Mouse (Mus musculus) ovary, postnatal 10 days (tissue): ENCODE measurements around the gene Htra3.

ENCODE experiments used
- DNase-seq: peaks from one replicate; pipeline ENCODE4 v3.0.0; 2022; ENCODE audit warnings: low spot score

The Htra3 gene

DNA sequence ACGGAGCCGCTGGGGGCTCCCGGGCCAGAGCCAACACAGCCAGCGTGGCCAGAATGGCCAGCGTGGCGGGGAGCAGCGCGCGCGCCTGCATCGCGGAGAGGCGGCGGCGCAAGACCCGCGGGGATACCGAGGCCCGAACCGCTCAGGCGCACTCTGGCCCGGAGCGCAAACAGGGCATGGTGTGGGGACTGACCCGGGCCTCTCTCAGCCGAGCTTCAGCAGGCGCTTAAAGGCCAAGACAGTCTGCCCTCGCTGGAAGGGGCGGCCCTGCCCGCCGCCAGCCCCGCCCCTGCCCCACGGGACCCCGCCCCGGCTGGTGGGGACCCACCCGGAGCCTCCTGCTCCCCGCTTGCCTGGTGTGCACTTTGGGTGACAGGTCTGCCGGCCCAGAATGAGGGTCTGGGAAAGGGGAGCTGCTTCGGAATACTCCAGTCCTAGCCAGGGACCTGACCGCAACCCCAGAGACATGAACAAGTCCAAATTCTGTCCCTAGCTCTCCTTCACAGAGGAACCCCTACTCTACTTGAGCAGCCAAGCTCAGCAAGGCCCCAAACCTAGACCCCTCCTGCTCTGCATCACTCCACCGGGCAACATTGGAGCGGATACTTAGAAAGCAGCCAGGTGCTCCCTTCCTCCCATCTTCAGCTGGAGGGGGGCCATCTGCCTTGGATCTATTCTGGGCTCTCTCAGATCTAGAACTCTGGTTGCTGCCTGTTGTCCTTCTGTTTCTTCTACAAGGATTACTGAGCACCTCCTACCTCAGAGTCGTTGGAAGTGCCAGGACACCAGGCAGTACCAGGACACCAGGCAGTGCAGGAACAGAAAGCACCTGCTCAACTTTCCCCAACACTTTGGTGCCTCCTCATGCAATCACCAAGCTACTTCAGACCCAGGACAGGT lies at the start of gene Htra3:
TSS of gene Htra3 (minus strand) at position 527 of the 900 bp plus-strand sequence.
- no peak for DNase-seq

DNA sequence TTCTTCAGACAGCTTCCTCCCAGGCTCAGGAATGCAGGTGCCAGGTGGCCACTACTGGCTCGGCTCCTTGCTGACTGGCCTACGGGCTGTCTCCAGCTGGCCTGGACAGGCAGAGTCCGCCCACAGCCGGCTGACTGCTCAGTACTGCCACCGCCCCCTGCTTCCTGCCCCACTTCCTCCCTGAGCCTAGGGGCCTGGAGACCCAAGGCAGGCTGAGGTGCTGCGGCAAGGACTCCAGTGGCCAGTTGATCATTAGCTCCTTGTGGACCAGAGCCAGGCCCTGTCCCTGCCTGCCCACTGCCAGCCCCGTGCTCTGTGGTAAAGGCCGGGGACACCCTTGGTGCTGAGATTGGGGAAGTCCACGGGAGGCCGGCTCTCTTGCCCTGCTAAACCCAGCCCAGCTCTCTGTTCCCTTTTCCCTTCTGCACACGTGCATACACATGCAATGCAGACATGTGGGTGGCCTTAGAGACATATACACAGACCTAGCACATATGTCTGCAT lies 49.4 kb upstream of the Htra3 start:
- DNase-seq: no peak

DNA sequence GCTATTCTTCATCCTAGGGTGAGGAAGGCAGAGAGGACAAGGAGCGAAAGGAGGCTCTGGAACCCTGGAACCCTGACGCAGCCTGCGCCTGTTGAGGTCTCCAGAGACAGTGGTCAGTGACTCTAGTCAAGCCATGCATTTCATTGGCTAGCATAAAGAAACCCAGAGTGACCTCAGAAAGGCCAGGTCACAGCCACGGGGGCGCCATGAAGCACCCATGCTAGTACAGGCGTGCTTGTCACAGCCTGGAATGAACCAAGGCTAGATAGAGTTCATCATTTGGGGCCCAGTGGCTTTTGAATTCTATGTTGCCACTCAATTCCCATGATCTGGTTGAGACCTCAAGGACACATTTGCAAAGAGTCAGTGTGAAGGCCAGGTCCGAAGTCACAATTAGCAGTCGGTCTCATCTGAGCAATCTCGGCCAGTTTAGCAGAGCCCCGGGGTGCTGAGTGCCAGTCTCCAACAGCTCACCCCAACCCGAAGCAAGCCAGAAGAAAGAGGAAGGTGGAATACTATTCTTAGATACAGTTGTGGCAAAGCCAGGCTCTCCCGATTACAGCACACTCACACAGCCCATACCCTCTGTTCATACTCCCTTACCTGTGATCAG lies 48.9 kb upstream of the Htra3 start:
- DNase-seq: no peak

DNA sequence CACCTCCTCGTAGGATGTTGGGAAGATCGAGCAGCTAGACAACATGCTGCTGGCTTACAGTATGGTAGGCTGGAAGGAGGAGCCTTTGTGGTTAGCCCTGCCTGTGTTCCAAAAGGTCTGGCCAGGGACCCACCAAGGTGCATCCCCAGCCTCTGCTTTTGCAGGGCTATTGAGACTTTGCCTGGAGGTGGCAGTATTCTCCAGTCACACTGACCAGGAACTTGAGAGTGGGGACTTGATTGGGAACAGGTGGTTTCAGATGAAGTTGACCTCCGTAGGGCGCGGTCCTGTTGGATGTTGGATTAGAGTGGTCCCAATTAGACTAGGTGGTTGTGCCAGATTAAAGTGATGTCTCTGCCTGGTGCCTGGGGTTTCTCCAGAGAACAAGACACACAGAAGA lies 47.9 kb upstream of the Htra3 start:
- DNase-seq: no peak

DNA sequence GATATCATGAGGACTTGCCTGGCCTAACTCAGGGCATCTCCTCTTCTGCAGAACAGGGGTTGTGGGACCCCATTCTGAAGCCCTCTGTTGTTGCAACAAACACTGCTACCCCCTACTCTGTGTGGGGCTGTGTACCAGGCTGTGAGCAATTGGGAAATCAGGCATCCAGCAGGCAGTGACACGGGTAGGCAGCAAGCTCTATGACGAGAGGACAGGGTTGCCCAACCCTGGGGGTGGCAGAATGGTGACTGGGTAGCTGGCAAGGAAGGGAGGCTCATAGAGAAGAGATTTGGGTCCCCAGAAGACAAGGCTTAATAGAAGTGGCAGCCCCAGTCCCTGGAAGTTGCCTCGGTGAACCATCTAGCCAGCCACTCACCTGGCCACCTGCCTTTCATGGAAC lies 46.3 kb upstream of the Htra3 start:
- DNase-seq: no peak

DNA sequence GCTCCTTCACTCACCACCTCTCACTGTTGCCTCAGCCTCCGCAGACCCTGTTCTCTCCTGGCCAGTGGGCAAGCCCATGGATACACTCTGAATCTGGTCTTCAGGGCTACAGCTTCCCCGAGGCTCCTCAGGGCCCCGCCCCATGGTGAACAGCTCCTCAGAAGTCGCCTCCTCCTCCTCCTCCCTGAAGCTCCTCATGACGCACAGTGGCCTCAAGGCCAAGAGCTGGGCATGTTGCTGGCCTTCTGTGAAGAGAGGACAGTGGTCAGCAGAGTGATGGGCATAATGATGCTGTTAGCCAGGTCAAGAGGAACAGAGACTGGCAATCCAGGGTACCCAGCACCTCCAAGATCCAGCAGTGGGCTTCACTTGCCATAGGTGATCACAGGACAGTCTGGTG lies 44.3 kb upstream of the Htra3 start:
- DNase-seq: no peak

DNA sequence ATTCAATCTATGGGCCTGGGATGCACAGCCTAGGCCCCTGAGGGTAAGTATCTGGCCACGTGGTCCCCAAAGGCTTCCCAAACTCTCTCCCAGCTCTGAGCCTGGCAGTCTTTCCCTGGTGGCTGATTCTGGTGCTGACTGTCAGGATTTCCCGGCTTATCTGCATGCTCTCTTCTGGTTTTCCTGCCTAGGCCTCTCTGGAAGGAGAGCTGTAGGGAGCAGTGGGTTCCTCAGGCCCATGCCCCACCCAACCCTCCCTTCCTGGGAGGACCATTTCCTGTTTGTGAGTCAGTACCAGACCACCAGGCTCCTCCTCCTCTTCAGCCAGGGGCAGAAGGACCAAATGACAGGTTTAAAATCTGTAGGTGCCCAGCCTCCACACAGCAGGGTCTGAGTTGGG lies 43.1 kb upstream of the Htra3 start:
- DNase-seq: no peak

DNA sequence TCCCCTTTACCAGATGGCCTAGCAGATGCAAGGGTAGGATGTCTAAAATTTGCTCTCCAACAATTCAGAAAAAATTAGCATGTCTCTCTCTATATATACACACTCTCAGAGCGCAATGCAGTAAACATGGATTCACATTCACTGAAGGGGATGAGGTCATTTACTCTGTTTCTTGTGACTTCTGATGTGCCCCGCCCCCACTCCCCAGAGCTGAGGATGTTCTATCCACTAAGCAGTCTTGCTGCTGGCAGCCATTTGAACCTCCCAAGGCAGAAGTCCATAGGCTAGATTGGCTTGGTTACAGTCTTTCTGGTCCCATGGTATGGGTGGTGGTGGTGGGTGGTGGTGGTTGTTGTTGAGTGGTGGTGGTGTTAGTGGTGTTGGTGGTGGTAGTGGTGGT lies 42.4 kb upstream of the Htra3 start:
- DNase-seq: no peak

DNA sequence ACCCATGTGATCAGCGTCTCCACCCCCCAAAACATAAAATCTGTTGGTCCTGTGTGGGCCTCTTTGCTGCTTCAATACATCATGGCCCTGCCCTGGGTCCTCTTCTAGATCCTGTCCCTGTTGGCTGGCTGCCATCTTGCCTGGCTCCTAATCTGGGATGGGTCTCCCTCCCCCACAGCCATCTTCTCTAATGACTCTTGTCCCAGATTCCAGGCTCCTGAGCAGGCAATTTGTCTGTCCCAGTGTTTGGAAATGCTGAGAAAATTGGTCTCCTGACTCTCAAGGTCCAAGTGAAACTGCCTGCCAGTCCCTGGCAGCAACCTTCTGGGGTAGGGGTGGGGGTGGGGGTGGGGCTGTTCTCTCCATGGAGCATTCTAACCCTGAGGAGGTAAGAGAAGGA lies 40.3 kb upstream of the Htra3 start:
- no peak for DNase-seq

DNA sequence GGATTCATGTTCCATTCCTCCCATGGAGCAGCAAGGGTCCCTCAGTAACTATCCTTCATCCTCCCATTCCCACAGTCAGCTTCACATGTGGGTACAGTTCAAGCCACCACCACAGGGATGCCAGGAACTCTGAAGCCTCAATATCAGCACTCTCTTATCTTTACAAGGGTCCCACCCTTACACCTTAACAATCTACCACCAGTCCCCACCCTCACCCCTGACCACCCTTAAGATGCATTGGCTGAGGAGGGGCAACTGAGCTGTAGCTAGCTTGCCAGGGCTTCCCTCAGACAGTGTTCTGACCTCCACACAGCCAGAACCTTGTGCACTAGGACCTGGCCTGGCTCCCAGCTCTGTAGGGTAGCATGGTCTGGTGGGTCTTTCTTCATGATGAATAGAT lies 39.8 kb upstream of the Htra3 start:
- DNase-seq: no peak

DNA sequence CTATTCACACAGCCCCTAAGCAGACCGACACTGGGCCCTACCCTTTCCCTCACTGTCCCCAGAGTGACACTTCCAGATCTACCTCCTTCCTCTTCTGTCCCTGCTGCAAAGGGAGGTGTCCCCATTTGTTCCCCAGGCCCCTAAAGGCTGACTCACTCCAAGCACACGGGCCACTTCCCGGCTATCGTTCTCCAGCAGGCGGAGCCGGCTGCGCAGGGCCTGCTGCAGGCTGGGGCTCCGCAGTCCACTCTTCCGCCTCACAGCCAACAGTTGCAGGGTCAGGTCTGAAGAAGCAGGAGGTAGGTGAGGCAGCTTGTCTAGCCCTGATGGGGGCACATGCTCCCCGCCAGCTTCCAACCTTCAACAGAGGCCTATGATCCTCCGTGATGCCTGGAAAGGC lies 39.2 kb upstream of the Htra3 start:
- no peak for DNase-seq

DNA sequence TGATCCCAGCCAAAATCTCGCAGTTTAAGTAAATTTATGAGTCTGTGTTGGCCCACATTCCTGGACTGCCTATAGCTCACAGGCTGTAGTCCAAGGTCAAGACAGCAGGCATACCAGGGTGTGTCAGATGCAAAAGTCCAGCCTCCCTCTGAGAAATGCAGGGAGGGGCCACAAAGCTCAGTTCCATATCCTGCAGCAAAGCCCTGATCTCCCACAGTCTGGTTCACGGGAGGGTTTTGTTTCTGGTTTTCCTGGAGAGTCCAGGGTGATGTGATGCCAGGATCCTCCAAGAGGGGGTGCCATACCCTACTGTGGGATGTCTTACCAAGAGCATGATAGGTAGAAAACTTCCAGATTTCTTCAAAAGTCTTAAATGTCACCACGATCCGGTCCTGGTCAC lies 38.4 kb upstream of the Htra3 start:
- DNase-seq: no peak

DNA sequence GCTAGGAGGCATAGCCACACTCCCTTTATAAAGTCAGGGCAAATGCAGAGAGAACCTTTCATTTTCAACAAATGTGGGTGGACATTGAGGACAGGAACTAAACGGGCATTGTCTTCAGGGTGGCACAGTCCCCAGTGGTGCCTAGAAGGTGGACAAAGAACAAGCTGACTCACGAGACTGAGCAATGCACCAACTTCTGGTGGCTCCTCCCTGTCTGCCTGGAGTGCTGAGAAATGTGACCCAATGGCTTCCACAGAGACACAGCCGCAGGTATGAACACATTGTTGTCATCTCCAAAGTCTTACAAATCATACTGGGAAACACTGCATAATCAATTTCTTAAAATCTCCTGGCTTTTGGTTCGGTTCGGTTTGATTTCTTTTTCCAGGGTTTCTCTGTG lies 37.9 kb upstream of the Htra3 start:
- DNase-seq: no peak

DNA sequence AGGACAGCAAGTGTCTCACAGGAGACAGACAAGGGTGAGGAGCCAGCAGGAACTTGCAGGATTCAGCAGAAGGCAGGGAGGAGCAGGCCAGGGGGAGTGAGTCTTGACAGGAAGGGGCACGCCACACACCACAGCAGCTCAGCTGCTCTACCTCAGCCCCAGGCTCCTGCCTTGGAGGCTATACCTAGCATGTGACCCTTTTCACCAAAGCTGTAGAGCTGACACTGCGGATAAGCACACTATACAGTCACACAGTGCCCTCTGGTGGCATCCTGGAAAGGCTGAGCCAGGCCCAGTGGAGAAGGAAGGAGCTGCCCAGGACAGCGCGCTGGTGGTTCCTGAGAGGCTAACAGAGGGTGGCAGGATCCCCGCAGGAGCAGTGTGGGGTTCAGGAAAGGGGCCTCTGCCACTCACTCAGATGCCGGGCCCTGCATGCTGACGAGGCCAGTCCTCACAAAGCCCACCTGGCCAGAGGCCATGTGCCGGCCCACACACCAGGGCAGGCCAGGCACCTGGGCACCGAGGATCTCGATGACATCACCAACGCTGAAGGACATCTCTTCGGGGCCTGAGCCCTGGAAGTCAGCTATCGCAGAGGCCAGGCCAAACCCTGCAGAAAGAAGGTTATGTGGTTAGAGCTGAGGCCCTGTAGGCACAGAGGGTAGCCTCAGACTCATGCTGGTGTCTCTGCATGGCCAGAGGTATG lies 34.2 kb upstream of the Htra3 start:
- DNase-seq: no peak

DNA sequence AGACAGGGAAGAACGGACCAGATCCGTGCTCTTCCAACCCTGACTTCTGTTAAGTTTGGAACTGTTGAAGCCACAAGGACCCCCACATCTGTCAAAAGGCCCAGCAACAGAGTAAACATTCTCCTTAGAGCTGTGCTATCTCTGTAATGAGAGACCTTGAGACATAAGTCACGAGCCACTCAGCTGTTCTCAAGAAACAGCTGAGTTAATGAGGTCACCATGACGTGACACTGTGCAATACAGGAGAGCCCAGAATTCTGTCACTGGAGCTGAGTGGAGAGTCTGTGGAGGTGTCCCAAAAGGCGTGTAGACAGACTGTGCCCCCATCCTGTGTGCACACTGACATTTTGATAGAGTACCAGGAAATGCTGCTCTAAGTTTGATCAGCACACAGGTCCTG lies 32.9 kb upstream of the Htra3 start:
- no peak for DNase-seq

DNA sequence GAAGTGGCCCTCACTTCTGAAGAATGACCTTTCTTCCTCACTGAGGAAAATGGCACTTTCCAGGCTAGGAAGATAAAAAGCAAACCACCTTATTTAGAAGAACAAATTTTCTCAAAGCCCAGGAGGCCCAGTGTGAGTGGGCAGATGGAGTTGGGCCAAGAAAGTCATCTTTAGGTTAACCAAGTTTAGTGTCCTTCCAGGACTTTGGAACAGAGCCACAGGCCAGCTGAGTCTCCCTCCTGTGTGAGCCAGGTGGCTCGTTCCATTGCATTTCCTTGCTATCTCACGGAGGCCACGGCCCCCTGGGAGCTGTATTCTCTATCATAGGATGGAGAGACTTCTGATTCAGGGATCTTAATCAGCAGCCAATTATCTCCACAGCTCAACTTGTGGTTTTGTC lies 31.3 kb upstream of the Htra3 start:
- DNase-seq: no peak

DNA sequence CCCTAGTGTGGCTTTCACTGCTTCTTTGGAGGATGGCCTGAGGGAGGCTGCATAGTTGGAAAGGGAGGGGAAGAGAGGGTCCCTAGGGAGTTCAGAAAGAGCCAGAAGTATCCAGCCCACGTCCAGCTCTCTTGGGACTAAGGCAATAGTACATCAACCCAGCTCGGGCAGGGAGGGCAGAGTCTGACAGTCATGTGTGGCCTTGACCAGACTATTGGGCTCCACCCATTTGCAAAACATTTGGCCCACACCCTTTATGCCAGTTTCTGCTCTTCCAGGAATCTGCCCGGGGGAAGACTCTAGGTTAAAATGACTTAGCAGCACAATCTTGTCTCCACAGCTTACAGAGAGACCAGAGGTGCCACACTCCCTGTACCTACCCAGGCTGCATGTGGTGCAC lies 30.9 kb upstream of the Htra3 start:
- DNase-seq: no peak

DNA sequence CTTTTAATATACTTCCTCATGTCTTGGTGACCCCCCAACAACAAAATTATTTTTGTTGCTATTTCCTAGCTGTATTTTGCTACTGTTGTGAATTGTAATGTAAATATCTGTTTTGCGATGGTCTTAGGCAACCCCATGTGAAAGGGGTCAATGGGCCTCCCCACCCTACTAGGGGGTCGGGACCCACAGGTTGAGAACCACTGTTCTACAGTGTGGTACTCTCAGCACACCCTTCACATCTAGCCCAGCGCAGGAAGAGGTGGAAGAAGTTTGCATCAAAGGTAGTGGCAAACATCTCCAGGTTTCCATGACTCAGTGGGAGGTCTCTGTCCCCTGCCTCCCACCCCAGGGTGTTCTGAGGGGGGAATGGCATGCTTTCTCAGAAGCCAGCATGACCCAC lies 25.8 kb upstream of the Htra3 start:
- DNase-seq: no peak

DNA sequence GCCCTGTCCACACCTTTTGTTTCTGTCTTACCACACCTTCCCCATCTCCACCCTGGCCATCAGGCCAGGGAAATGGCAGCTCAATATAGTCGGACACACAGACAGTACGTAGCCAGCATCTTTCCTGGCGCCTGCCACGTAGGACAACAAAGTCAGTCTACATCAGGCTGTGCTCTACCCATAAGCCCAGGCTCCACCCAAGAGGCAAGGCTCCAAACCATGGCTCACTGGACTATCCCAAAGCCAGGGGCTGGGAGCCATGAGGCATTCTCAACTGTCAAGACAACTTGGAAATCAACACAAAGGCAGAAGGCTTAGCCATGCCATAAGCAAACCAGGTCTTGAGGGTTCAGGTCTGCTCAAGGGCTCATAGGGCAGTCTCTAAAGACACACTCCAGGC lies 24.2 kb upstream of the Htra3 start:
- no peak for DNase-seq

DNA sequence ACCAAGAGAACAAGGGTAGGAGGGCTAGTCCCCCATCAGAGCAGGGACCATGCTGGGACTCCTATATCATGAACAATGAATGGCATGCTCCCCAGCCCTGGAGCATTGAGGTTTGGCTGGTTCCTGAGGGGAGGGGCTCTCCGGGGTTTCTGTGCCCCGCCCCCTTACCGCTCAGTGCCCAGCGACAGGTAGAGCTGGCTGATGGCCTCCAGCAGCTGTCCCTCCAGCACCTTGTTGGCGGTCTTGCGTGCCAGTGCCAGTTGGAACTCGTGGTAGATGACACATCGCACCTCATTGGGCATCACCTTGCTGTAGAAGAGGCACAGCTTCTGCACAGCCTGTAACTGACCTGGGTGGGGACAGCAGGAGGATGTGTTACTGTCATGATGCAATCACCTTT lies 23.6 kb upstream of the Htra3 start:
- DNase-seq: no peak

DNA sequence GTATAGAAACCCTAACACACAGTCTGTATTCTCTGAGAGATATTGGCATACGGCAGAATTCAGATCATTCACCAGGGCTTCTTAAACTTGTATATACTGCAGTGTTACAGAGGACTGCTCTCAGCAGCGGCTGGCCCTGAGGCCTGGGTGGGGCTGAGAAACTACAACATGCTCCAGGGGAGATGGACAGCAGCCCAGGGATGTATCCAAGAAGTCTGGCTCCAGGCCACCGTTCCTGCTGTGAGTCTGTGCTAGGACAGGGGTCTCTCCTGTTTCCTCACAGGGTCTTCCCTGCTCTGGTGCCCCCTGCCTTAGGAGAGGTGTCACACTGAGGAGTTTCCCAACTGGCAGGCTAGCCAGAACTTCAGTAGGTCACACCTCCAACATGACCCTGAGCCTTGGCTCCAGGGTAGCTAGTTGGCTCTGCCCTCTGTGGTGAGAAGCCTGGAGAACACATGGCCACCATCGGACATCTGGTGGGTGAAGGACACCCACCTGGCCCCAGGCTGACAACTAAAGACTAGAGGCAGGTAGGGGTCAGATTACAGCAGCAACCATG lies 23.1 kb upstream of the Htra3 start:
- DNase-seq: no peak

DNA sequence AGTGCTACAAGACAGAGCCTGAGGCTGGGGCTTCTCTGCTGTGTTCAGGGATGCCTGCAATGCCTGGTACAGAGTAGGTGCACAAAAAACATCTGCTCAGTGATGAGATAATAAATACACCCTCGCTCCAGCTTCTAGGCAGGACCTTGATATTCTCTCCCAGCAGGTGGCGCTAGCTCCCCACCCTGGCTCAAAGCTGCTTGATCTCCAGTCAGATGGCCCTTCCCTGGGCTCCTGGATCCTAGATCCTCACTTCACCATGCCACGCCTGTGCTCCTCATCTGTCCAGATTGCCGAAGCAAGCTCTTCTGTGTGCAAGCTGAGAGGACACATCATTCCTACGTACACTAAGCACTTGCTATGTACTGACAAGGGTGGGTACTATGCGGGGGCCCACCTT lies 21.5 kb upstream of the Htra3 start:
- peak; percentile 65 for DNase-seq

DNA sequence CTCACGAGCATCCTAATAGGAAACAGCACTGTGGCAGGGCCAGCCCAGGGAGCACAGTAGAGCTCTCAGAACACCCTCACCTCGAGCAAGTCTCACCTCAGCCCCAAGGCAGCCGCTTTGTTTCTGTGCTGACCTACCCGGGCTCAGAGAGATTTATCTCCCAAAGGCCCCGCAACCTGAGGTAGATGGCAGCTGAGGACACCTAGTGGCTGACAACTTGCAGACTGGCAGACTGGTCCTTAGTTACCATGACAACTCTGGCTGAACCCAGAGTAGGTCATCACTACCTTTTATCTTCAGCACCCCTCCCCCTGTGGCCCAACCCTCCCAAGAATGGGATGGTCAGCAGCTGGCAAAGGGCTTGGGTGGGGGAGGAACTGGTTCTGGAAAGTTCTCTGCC lies 16.2 kb upstream of the Htra3 start:
- DNase-seq: no peak
